Mouse (Mus musculus): ENCODE results near the gene Ehbp1. TPM values are rescaled to one million over a fixed set of nuclear protein-coding genes. Genes with fewer than 3 reads are reported as not detected.

Gene Ehbp1
- polyA plus RNA-seq, 1 experiment from 2014 or later: 12.3 TPM

GRCm38 (mm10) chr11:22089346-22089745 is 252.7 kb downstream of the Ehbp1 start:
- Histone ChIP-seq H3K36me3 (no peaks in the 10 kb centered on the region), H3K4me1 (peaks cover 4% of the 10 kb centered on the region; the same call in 1 of the 2 replicates), H3K9me3 (replicated peaks) (no peaks in the 10 kb centered on the region), H3K27me3 (ENCODE audit: low read depth, poor library complexity, severe bottlenecking) (no peaks in the 10 kb centered on the region), H3K4me3 (no peak overlapping the region), H3K27ac (replicated peaks) (no peak overlapping the region)
- no peak for DNase-seq (ENCODE audit: low spot score)
- WGBS: 68% methylated on average over 8 of the region's 8 CpGs

GRCm38 (mm10) chr11:22063352-22063751 is 278.7 kb downstream of the Ehbp1 start:
- 84% methylated on average over 2 of the region's 2 CpGs for WGBS
- H3K4me1 ChIP-seq: peaks cover 21% of the 10 kb centered on the region
- no peak for DNase-seq (ENCODE audit: low spot score)
- H3K36me3 ChIP-seq: peaks cover 2% of the 10 kb centered on the region
- H3K27me3 ChIP-seq (ENCODE audit: low read depth, poor library complexity, severe bottlenecking): no peaks in the 10 kb centered on the region
- H3K9me3 ChIP-seq (replicated peaks): no peaks in the 10 kb centered on the region
- H3K27ac ChIP-seq (replicated peaks): no peak overlapping the region
- no peak overlapping the region for H3K4me3 ChIP-seq

DNA sequence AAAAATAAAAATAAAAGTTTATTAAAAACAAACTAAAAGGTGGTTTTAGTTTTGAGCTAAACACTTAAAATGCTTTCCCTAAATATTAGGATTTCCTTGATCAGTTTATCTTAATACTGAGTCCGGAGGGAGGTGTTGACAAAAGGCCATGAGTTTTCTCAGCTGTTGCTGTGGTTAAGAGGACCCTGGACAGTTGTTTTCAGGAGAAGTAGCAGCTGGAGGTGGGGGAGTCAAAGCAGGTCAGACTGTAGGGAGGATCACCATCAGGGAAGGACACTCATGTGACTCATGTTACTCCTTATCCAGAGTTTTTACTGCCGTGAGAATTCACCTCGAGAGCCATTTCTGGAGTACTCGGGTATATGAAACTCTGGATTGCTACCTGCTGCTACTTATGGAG is 280.4 kb downstream of the Ehbp1 start:
- WGBS: 88% methylated on average over 4 of the region's 4 CpGs
- no peak overlapping the region for H3K4me3 ChIP-seq
- H3K9me3 ChIP-seq (replicated peaks): no peaks in the 10 kb centered on the region
- no peak for DNase-seq (ENCODE audit: low spot score)
- H3K27ac ChIP-seq (replicated peaks): no peak overlapping the region
- H3K4me1 ChIP-seq: peaks cover 35% of the 10 kb centered on the region
- peaks cover 2% of the 10 kb centered on the region; the same call in 1 of the 2 replicates for H3K36me3 ChIP-seq
- H3K27me3 ChIP-seq (ENCODE audit: low read depth, poor library complexity, severe bottlenecking): no peaks in the 10 kb centered on the region

GRCm38 (mm10) chr11:22057538-22057937 is 284.6 kb downstream of the Ehbp1 start:
- WGBS: 67% methylated on average over 5 of the region's 5 CpGs
- peaks cover 58% of the 10 kb centered on the region for H3K4me1 ChIP-seq
- H3K27ac ChIP-seq (replicated peaks): peak overlapping the region; percentile 76
- 0 out of 2 replicates have a peak, but pooled peaks cover 2% of the 10 kb centered on the region for H3K36me3 ChIP-seq
- no peak for DNase-seq (ENCODE audit: low spot score)
- H3K27me3 ChIP-seq (ENCODE audit: low read depth, poor library complexity, severe bottlenecking): no peaks in the 10 kb centered on the region
- H3K4me3 ChIP-seq: peak overlapping the region; percentile 20; the same call in 1 of the 2 replicates
- H3K9me3 ChIP-seq (replicated peaks): no peaks in the 10 kb centered on the region

DNA sequence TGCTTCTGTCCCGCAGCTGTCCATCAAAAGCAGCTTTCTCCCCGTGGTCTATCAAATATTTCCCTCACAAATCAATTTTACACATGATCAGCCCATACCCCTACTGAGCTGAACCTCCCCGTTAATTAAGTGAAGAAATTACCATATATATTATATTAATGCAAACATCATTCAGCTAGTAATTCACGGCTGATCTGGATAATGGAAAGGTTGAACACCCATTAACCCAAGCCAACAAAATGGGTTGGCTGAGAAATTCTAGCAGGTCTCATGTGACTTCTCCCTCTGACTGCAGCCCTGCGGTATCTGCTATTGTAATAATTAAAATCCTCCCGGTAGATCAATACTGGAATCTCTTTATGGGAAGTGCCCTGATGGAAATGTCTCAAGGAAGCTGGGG is 286.2 kb downstream of the Ehbp1 start:
- Histone ChIP-seq H3K36me3 (no peaks in the 10 kb centered on the region; the same call in 1 of the 2 replicates), H3K4me1 (peaks cover 63% of the 10 kb centered on the region), H3K27me3 (ENCODE audit: low read depth, poor library complexity, severe bottlenecking) (no peaks in the 10 kb centered on the region), H3K9me3 (replicated peaks) (no peaks in the 10 kb centered on the region), H3K4me3 (no peak overlapping the region), H3K27ac (replicated peaks) (no peak overlapping the region)
- WGBS: 73% methylated on average over 6 of the region's 6 CpGs
- no peak for DNase-seq (ENCODE audit: low spot score)

GRCm38 (mm10) chr11:22053034-22053668 is 288.9 kb downstream of the Ehbp1 start:
- H3K9me3 ChIP-seq (replicated peaks): no peaks in the 10 kb centered on the region
- H3K4me3 ChIP-seq: no peak overlapping the region
- H3K36me3 ChIP-seq: peaks cover 2% of the 10 kb centered on the region; the same call in 1 of the 2 replicates
- DNase-seq (ENCODE audit: low spot score): no peak
- WGBS: 90% methylated on average over 10 of the region's 10 CpGs
- no peaks in the 10 kb centered on the region for H3K27me3 ChIP-seq (ENCODE audit: low read depth, poor library complexity, severe bottlenecking)
- no peak overlapping the region for H3K27ac ChIP-seq (replicated peaks)
- peaks cover 47% of the 10 kb centered on the region for H3K4me1 ChIP-seq

DNA sequence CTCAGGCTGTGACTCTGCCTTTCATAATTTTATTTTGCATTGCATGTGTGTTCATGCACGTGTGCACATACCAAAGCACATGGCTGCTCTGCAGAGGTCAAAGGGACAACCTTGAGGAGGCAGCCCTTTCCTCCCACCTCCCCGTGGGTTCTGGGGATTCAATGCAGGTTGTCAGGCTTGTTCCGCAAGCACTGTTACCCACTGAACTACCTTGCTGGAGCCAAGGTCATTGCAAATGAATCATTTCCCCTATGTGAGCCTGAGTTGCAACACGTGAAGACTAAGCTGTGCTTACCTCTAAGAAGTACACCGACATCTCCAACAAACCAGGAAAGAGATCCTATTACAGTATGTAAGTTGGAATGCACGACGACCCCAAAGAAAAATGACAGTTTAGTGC is 291.2 kb downstream of the Ehbp1 start:
- DNase-seq (ENCODE audit: low spot score): no peak
- H3K27ac ChIP-seq (replicated peaks): no peak overlapping the region
- H3K4me1 ChIP-seq: peaks cover 26% of the 10 kb centered on the region
- H3K27me3 ChIP-seq (ENCODE audit: low read depth, poor library complexity, severe bottlenecking): no peaks in the 10 kb centered on the region
- H3K36me3 ChIP-seq: peaks cover 2% of the 10 kb centered on the region; the same call in 1 of the 2 replicates
- H3K4me3 ChIP-seq: no peak overlapping the region
- no peaks in the 10 kb centered on the region for H3K9me3 ChIP-seq (replicated peaks)
- 90% methylated on average over 7 of the region's 7 CpGs for whole genome bisulfite sequencing

DNA sequence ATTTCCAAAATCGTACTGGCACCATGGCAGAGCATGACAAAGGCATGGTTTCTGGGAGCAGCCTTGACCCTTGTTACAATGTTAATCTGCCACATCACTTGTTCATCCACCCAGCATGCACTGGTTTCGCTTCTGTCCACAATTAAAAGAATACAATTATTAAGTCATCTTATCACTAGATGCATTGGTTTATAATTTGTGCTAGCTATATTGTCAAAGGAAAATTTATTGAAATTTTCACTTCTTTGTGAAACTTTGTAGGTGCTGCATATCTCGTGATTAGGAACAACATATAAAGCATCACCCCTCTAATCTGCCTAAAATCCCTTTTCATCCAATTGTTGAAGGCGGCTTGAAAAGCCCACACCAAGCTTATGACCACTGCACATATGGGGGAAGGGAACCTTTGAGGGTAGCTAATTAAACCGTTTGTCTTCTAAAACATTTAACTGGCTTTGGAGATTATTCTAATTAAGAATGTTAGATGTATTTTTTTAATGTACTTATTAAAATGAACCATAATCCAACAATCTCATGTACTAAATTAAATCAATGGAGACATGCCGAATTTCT is 302.2 kb downstream of the Ehbp1 start:
- WGBS: 37% methylated on average over 6 of the region's 6 CpGs
- H3K36me3 ChIP-seq: no peaks in the 10 kb centered on the region
- H3K27ac ChIP-seq (replicated peaks): peak overlapping the region; percentile 53
- DNase-seq (ENCODE audit: low spot score): no peak
- peaks cover 21% of the 10 kb centered on the region; the same call in 1 of the 2 replicates for H3K27me3 ChIP-seq (ENCODE audit: low read depth, poor library complexity, severe bottlenecking)
- no peak overlapping the region for H3K4me3 ChIP-seq
- peaks cover 81% of the 10 kb centered on the region for H3K4me1 ChIP-seq
- no peaks in the 10 kb centered on the region for H3K9me3 ChIP-seq (replicated peaks)

- H3K36me3 ChIP-seq: no peaks in the 10 kb centered on the region
- H3K9me3 ChIP-seq (replicated peaks): no peaks in the 10 kb centered on the region
- H3K4me3 ChIP-seq: no peak overlapping the region
- 12% methylated on average over 7 of the region's 7 CpGs for WGBS
- peaks cover 4% of the 10 kb centered on the region; the same call in 1 of the 2 replicates for H3K27me3 ChIP-seq (ENCODE audit: low read depth, poor library complexity, severe bottlenecking)
- no peak for DNase-seq (ENCODE audit: low spot score)
- peak overlapping the region; percentile 69 for H3K27ac ChIP-seq (replicated peaks)
- H3K4me1 ChIP-seq: peaks cover 68% of the 10 kb centered on the region
Measured at GRCm38 (mm10) chr11:22034564-22035105, 307.5 kb downstream of the Ehbp1 start.

DNA sequence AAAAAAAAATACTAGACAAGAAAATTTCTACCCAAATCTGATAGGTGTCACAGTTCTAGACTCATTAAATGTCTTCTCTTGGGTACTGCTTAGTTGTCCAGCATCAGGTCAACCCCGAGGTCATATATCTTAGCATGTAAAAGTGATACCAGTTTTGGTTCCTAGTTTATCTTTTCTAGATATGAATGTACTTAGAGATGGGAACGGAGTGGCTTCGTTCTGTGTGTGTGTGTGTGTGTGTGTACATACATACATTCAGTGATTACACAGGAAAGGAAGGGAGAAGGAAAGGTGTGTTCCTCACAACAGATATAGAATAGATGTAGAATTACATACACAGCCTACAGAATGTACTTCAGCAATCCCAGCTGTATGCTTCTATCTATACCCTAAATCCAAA is 308.5 kb downstream of the Ehbp1 start:
- no peak for DNase-seq (ENCODE audit: low spot score)
- Histone ChIP-seq H3K4me1 (peaks cover 57% of the 10 kb centered on the region), H3K27me3 (ENCODE audit: low read depth, poor library complexity, severe bottlenecking) (peaks cover 4% of the 10 kb centered on the region; the same call in 1 of the 2 replicates), H3K4me3 (no peak overlapping the region), H3K9me3 (replicated peaks) (no peaks in the 10 kb centered on the region), H3K36me3 (no peaks in the 10 kb centered on the region), H3K27ac (replicated peaks) (peak overlapping the region; percentile 10; the same call in 1 of the 2 replicates)
- 92% methylated on average over 3 of the region's 3 CpGs for WGBS

- DNase-seq (ENCODE audit: low spot score): no peak
- H3K4me1 ChIP-seq: peaks cover 34% of the 10 kb centered on the region
- 90% methylated on average over 2 of the region's 2 CpGs for WGBS
- no peak overlapping the region for H3K4me3 ChIP-seq
- no peaks in the 10 kb centered on the region; the same call in 1 of the 2 replicates for H3K27me3 ChIP-seq (ENCODE audit: low read depth, poor library complexity, severe bottlenecking)
- H3K27ac ChIP-seq (replicated peaks): no peak overlapping the region
- peaks cover 22% of the 10 kb centered on the region for H3K36me3 ChIP-seq
- peaks cover 7% of the 10 kb centered on the region; the same call in 1 of the 2 replicates for H3K9me3 ChIP-seq (replicated peaks)
Measured at GRCm38 (mm10) chr11:22020602-22021001, 321.5 kb downstream of the Ehbp1 start.

- peaks cover 4% of the 10 kb centered on the region; the same call in 1 of the 2 replicates for H3K27me3 ChIP-seq (ENCODE audit: low read depth, poor library complexity, severe bottlenecking)
- no peak for DNase-seq (ENCODE audit: low spot score)
- 0 out of 2 replicates have a peak overlapping the region, but pooled peaks have one; percentile 21 for H3K4me3 ChIP-seq
- 21% methylated on average over 8 of the region's 8 CpGs for WGBS
- H3K36me3 ChIP-seq: peaks cover 19% of the 10 kb centered on the region
- H3K4me1 ChIP-seq: peaks cover 55% of the 10 kb centered on the region
- peaks cover 7% of the 10 kb centered on the region; the same call in 1 of the 2 replicates for H3K9me3 ChIP-seq (replicated peaks)
- peak overlapping the region; percentile 59 for H3K27ac ChIP-seq (replicated peaks)
Measured at GRCm38 (mm10) chr11:22017444-22017843, 324.6 kb downstream of the Ehbp1 start.

- Histone ChIP-seq H3K36me3 (peaks cover 10% of the 10 kb centered on the region), H3K27ac (replicated peaks) (no peak overlapping the region), H3K4me1 (peaks cover 57% of the 10 kb centered on the region), H3K27me3 (ENCODE audit: low read depth, poor library complexity, severe bottlenecking) (peaks cover 6% of the 10 kb centered on the region; the same call in 1 of the 2 replicates), H3K4me3 (no peak overlapping the region), H3K9me3 (replicated peaks) (peaks cover 5% of the 10 kb centered on the region; the same call in 1 of the 2 replicates)
- WGBS: 50% methylated on average over 3 of the region's 3 CpGs
- no peak for DNase-seq (ENCODE audit: low spot score)
Measured at GRCm38 (mm10) chr11:22016341-22016740, 325.8 kb downstream of the Ehbp1 start.
